Mouse (Mus musculus): ENCODE measurements around the gene Vldlr.

Gene Vldlr

DNA sequence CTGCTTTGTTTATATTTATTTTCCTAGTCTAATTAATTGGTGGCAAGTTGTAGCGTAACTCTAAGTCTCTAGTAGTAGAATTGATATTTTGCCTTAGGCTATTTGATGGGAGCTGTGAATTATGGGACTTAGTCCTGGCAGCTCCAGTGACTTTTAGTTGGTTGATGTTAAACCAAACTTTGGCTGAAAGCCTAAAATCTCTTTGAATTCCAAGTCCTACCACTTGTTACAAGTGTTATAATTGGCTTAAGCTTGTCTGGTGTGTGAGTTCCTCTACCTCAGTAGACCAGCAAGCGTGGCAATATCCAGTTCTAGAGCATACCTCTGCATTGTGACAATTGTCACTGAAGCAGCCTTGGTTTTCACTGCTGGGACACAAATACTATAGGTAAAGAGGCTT, 17.1 kb downstream of the Vldlr start:
- no peak for DNase-seq (ENCODE audit: low read depth, low spot score)

DNA sequence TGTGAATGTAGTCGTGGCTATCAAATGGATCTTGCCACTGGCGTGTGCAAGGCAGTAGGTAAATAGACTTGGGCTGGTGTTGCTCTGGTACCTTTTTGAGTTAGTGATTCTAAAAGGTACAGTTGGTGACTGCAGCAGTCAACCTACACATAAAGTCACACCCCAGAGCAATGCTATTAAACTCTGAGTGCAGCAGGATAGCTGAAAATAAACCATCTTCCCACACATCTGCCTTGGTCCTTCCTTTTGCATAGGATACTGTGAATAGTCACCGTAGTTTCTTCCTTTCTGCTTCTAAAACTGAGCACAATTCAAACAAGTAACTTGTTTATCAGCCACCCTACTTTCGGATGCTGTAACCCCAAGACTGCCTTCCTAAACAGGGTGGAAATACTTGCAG, 23.6 kb downstream of the Vldlr start:
- no peak for DNase-seq (ENCODE audit: low read depth, low spot score)

DNA sequence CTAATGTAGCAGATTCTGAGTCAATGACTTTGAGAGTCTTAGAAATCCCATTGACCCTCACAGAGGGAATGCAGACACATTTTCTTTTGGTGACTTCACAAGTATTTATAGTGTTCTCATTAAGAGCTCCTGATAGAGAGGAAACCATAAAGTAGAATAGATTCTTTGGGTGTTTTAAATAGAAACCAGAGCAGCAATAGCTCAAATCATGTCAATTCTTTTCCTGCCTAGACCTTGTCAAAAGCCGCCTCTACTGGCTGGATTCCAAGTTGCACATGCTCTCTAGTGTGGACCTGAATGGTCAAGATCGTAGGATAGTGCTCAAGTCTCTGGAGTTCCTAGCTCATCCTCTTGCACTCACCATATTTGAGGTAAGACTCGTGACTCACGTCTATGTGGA, 27.2 kb downstream of the Vldlr start:
- DNase-seq (ENCODE audit: low read depth, low spot score), result no peak

DNA sequence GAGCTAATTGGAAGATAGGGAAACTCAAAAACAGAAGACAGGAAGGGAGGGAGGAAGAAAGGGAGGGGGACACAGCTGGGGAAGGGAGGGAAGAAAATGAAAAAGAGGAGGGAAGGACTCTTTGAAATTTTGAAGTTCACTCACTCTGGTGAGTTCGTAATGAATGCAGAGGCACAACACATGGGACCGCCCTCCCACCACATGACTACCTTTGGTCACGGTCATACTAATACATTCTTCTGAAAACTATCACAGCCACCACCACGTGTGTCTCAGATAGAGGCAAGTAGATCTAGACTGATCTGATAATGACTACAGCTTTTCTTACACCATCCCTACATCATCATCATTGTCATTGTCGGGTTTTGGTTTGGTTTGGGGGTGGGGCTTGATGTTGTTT, 38.5 kb downstream of the Vldlr start:
- DNase-seq (ENCODE audit: low read depth, low spot score), result no peak

DNA sequence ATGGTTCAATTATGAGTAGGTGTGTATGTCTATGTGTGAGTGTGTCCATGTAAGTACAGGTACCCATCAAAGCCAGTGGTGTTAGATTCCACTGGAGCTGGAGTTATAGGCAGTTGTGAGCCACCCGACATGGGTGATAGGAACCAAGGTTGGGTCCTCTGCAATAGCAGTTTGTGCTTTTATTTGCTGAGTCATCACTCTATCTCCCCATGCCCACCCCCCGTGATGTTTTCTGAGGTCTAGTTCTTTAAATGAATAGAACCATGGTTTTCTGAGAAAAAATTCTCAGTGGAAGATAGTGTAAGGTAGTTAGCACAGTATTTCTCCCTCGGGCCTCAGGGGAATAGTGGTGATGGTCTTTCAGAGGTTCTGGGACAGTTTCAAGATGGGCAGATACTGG, 39.4 kb downstream of the Vldlr start:
- DNase-seq (ENCODE audit: low read depth, low spot score), result no peak

DNA sequence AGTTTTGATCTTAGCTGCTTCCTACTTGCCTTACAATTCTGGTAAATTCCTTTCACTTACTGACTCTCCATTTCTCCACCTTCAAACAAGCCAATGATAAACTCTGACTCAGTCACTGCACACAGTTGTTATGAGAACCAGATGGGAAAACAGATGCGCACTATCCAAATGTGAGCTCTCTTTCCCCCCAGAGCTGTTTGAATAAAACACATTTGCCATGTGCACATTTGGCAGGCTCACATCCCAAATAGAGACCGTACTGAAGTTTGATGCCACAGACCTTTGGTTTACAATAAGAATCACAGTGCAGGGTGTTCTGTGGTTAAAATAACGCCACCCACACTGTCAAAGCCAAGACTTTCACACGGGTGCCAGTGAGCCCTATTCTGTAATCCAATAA, 43.8 kb downstream of the Vldlr start:
- DNase-seq (ENCODE audit: low read depth, low spot score), result no peak

DNA sequence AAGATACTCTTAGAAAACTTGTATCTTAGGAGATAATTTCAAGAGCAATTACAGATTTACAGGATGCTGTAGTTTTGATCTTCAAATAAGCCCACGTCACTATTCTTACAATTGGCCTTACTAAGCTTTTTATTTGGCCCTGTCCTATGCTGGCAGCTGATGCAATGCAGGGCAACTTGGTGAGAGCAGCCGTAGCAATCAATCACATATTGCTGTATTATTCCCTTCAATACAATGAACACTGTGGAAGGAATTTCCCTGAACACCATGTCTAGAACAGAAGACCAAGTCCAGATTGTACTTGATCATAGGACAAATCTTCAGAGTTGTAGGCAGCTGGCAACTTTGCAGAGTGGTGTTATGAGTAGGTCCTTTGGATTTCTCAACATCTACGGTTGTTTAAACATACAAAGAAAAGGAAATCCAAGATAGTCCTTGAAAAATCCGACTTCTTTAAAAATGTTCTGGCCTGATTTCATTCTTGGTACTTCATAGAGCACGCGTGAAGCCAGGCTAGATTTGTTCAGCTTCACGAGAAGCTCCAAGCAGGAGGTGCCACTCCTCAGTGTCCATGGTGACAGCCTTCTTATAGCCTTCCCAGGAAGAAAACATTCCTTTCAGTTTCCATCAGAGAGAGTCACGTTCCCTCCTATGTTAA, 44.5 kb downstream of the Vldlr start:
- DNase-seq (ENCODE audit: low read depth, low spot score), result no peak

DNA sequence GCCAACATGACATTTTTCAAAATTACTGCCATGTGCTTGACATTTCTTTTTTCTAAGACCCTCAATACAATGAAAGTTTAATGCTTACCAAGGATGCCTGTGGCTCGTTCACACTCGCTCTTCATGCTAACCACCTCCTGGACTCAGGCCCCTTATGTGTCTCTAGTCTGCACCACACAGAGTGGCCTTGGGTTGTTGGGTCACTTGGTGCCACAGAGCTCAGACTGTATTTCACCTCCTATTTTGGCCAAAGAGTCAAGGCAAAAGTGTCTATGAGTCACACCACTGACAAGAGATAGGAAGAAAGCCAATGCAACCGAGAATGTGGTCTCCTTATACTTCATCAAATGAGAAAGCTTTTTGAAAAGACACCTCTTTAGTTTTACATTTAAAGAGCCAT, 45.9 kb downstream of the Vldlr start:
- no peak for DNase-seq (ENCODE audit: low read depth, low spot score)

DNA sequence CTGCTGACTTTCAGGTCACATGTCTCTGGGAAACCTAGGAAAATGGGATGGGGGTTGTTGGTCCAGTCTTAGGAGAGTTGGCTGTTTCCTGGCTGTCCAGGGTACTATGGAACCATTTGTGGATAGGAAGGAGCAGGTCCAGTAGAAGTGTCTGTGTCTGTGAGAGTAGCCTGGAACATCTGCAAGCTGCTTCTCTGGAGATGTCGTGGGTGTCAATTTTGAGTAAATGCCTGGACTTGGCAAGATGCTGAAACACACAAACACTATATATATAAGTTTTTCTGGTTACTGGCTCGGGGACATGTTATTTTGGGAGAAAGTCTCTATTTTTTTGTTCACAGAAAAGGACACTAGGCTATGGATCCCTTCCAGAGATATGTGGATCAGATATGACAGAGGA, 57.1 kb downstream of the Vldlr start:
- no peak for DNase-seq (ENCODE audit: low read depth, low spot score)

DNA sequence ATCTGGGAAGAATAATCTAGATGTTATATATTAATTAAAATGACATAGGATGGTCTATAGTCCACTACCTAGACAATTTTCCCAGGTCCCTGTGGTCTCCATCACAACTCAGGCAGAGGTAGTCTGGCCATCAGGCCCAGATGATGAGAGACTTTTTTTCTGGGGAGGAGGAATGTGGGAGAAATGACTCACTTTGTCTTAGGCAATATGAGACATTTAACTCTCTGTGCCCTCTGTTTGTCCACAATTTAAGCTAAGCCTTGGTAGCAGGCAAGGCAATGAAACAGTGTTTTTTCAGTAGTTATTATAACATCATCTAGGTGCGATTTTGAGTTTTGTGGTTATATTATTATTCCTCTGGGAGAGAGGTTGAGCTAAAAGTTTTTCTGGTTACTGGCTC, 58.1 kb downstream of the Vldlr start:
- no peak for DNase-seq (ENCODE audit: low read depth, low spot score)

DNA sequence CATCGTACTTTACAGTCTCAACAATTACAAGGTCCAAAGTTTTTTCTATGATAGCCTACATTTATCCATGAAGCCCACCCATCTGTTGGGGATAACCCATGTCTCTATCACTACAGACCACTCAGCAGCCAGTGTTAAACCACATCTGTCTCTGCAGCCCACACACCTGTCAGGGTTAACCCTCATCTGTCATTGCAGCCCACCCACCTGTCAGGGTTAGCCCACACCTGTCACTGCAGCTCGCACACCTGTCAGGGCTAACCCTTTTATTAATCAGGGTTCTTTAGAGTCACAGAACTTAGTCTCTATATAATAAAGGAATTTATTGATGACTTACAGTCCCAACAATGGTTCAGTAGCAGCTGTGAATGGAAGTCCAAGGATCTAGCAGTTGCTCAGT, 62.9 kb downstream of the Vldlr start:
- DNase-seq (ENCODE audit: low read depth, low spot score), result no peak
